Mouse (Mus musculus) cerebellum, adult 2 months (tissue): ENCODE results near the gene Itgb7.

Source experiments
- CTCF ChIP-seq: fragments of 200-500 bp; IDR thresholded peaks from 2 replicates; pipeline ENCODE4 v1.5.1; 2011; ENCODE audit warnings: low read depth, mild to moderate bottlenecking, control low read depth, low read length, moderate library complexity, borderline replicate concordance; ENCODE audit not compliant: insufficient read depth
- POLR2A ChIP-seq: fragments of 200-500 bp; IDR thresholded peaks from 2 replicates; pipeline ENCODE4 v1.6.1; 2011; ENCODE audit warnings: low read length, control low read depth, borderline replicate concordance; ENCODE audit not compliant: insufficient read depth

DNA sequence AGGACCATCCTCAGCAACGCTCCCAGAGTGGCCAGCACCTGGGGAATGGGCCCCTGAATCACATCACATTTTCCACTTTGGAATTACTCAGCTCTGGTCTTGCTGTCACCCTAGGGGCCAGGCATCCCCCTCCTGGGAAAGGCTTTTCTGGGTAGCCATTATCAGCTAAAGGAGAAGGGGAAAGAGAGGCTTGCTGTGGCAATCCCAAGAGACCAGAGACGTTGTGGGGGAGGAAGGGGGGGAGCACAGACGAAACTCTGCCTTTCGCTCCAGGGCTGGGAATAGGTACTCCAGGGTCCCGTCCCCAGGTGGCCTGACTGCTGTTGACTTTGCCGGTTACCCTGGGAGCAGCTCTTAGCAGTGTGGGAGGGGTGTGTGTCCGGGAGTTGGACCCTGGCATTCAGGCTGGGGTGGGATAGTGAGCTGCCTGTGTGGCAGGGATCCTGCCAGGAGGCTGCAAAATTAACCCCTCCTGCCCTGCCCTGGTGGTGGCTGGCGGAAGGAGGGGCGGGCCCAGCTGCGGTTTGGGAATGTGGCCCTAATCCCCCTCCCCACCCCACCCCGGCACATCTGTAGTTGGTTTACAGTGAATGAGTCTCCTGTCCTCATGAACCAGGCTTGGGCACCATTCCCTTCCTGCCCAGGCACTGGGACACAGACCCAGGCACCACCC is 27.0 kb upstream of the Itgb7 start:
- no peak for TF ChIP-seq CTCF
- TF ChIP-seq POLR2A = no peak
